In genomic region chr13:31821050-31821449, GRCm38 (mm10) we compare ENCODE assay signal across 8 mouse cellular contexts. TPM values are rescaled to one million over a fixed set of nuclear protein-coding genes. Genes with fewer than 3 reads are reported as not detected.
A peak's percentile ranks its signal among the peaks of the same experiment; 100 is the strongest.
DNase-seq lines count a peak whose midpoint lies in the region; ATAC-seq lines count a peak whose summit lies in the region.

No protein-coding gene starts in this region.

- H3K36me3 ChIP-seq in heart, embryonic 12.5 days: no peaks in the 10 kb centered on the region
- no peaks in the 10 kb centered on the region for H3K36me3 ChIP-seq in embryonic facial prominence, embryonic 11.5 days (replicated peaks; ENCODE audit: control insufficient read depth, insufficient read depth, low read depth, low read length)
- no peaks in the 10 kb centered on the region for H3K36me3 ChIP-seq in hindbrain, embryonic 15.5 days
- H3K36me3 ChIP-seq in midbrain, embryonic 13.5 days: no peaks in the 10 kb centered on the region

- WGBS in heart, embryonic 12.5 days: 5% methylated on average over 6 of the region's 6 CpGs
- 15% methylated on average over 6 of the region's 6 CpGs for WGBS in embryonic facial prominence, embryonic 11.5 days
- 22% methylated on average over 6 of the region's 6 CpGs for WGBS in hindbrain, embryonic 15.5 days
- WGBS in midbrain, embryonic 13.5 days: 21% methylated on average over 6 of the region's 6 CpGs

- ATAC-seq in heart, embryonic 12.5 days (ENCODE audit: insufficient number of reproducible peaks, low FRiP score): peak; percentile 54; the same call in 1 of the 2 replicates
- ATAC-seq in embryonic facial prominence, embryonic 11.5 days (replicated peaks; ENCODE audit: insufficient number of reproducible peaks, low FRiP score, low TSS enrichment, low read depth): no peak
- no peak for ATAC-seq in hindbrain, embryonic 15.5 days (ENCODE audit: low FRiP score, low read depth)
- no peak for ATAC-seq in midbrain, embryonic 13.5 days

- H3K4me3 ChIP-seq in heart, embryonic 12.5 days: peak overlapping the region; percentile 48
- peak overlapping the region; percentile 21; the same call in 1 of the 2 replicates for H3K4me3 ChIP-seq in embryonic facial prominence, embryonic 11.5 days (ENCODE audit: low read depth, low read length)
- peak overlapping the region; percentile 29; the same call in 1 of the 2 replicates for H3K4me3 ChIP-seq in hindbrain, embryonic 15.5 days
- H3K4me3 ChIP-seq in midbrain, embryonic 13.5 days (replicated peaks): peak overlapping the region; percentile 35; the same call in 1 of the 2 replicates

- H3K4me2 ChIP-seq in heart, embryonic 12.5 days: peak overlapping the region; percentile 72
- peak overlapping the region; percentile 45 for H3K4me2 ChIP-seq in embryonic facial prominence, embryonic 11.5 days (ENCODE audit: low read depth, low read length)
- peak overlapping the region; percentile 50 for H3K4me2 ChIP-seq in hindbrain, embryonic 15.5 days
- peak overlapping the region; percentile 52 for H3K4me2 ChIP-seq in midbrain, embryonic 13.5 days (replicated peaks)

- H3K9me3 ChIP-seq in heart, embryonic 12.5 days (replicated peaks): no peaks in the 10 kb centered on the region
- H3K9me3 ChIP-seq in embryonic facial prominence, embryonic 11.5 days (replicated peaks; ENCODE audit: control insufficient read depth, low read length): no peaks in the 10 kb centered on the region
- H3K9me3 ChIP-seq in hindbrain, embryonic 15.5 days: no peaks in the 10 kb centered on the region
- no peaks in the 10 kb centered on the region for H3K9me3 ChIP-seq in midbrain, embryonic 13.5 days

- peak overlapping the region; percentile 85 for H3K27ac ChIP-seq in heart, embryonic 12.5 days (ENCODE audit: poor library complexity, severe bottlenecking)
- no peak overlapping the region for H3K27ac ChIP-seq in embryonic facial prominence, embryonic 11.5 days (replicated peaks; ENCODE audit: low read depth, low read length)
- H3K27ac ChIP-seq in hindbrain, embryonic 15.5 days (replicated peaks): no peak overlapping the region
- no peak overlapping the region for H3K27ac ChIP-seq in midbrain, embryonic 13.5 days

- peaks cover 61% of the 10 kb centered on the region for H3K4me1 ChIP-seq in heart, embryonic 12.5 days (replicated peaks)
- H3K4me1 ChIP-seq in embryonic facial prominence, embryonic 11.5 days (ENCODE audit: control insufficient read depth, insufficient read depth, low read length): peaks cover 9% of the 10 kb centered on the region
- H3K4me1 ChIP-seq in hindbrain, embryonic 15.5 days (replicated peaks): peaks cover 5% of the 10 kb centered on the region; the same call in 1 of the 2 replicates
- H3K4me1 ChIP-seq in midbrain, embryonic 13.5 days (replicated peaks): peaks cover 8% of the 10 kb centered on the region; the same call in 1 of the 2 replicates

- H3K9ac ChIP-seq in heart, embryonic 12.5 days: peak overlapping the region; percentile 55
- peak overlapping the region; percentile 37 for H3K9ac ChIP-seq in embryonic facial prominence, embryonic 11.5 days (replicated peaks; ENCODE audit: low read length)
- H3K9ac ChIP-seq in hindbrain, embryonic 15.5 days: 0 out of 2 replicates have a peak overlapping the region, but pooled peaks have one; percentile 1
- 0 out of 2 replicates have a peak overlapping the region, but pooled peaks have one; percentile 54 for H3K9ac ChIP-seq in midbrain, embryonic 13.5 days (replicated peaks)

- H3K27me3 ChIP-seq in heart, embryonic 12.5 days (replicated peaks): peaks cover 38% of the 10 kb centered on the region
- peaks cover 8% of the 10 kb centered on the region; the same call in 1 of the 2 replicates for H3K27me3 ChIP-seq in embryonic facial prominence, embryonic 11.5 days (ENCODE audit: control insufficient read depth, insufficient read depth, low read length)
- H3K27me3 ChIP-seq in hindbrain, embryonic 15.5 days: peaks cover 55% of the 10 kb centered on the region
- H3K27me3 ChIP-seq in midbrain, embryonic 13.5 days: peaks cover 64% of the 10 kb centered on the region

- DNase-seq in heart, postnatal 4 days: no peak
- peak; percentile 32 for DNase-seq in embryonic facial prominence, embryonic 11.5 days (ENCODE audit: low spot score)
- DNase-seq in adipocyte (ENCODE audit: low spot score): no peak
- no peak for DNase-seq in frontal cortex, postnatal 14 days (ENCODE audit: low spot score in 2 of 2)
- DNase-seq in thymus, postnatal 25 days: no peak

RNA-seq across cellular contexts. Expression of gene Foxc1, which starts 14.6 kb away (rescaled TPM):
- 5.4 and 6.4 TPM in 2 replicates for polyA plus RNA-seq in heart, embryonic 12.5 days (2016; fragmentation: Nextera tagmentation; extraction: Ambion mirVana)
- 10 to 100 TPM in 1 of 2 experiments, 1 to 10 TPM in 1; 8.7 to 10.1 TPM for total RNA-seq in heart, postnatal 4 days (2021)
- polyA plus RNA-seq in embryonic facial prominence, embryonic 11.5 days (2014; fragmentation: Nextera tagmentation; extraction: Ambion mirVana): 9.3 and 10.6 TPM in 2 replicates
- polyA plus RNA-seq in hindbrain, embryonic 15.5 days (2015; fragmentation: Nextera tagmentation; extraction: Ambion mirVana): 1.4 and 2.0 TPM in 2 replicates
- polyA plus RNA-seq in midbrain, embryonic 13.5 days (2015; fragmentation: Nextera tagmentation; extraction: Ambion mirVana): 0.97 and 1.0 TPM in 2 replicates

Comparison
In these comparisons a context has a peak if more than half of its experiments do, and no peak if none do; other contexts are left out.
1. H3K9ac ChIP-seq: peak in every context shown above with its lines; median percentile 55 in heart, embryonic 12.5 days; 54 in midbrain, embryonic 13.5 days; 37 in embryonic facial prominence, embryonic 11.5 days; 1 in hindbrain, embryonic 15.5 days.